Mouse (Mus musculus) ZHBTc4 (cell line): ENCODE measurements around the gene Paqr5.

Experiments
- DNase-seq: peaks from one replicate; pipeline ENCODE4 v3.0.0-alpha.2; 2011; ENCODE audit warnings: low read depth, low spot score

Paqr5 gene

DNA sequence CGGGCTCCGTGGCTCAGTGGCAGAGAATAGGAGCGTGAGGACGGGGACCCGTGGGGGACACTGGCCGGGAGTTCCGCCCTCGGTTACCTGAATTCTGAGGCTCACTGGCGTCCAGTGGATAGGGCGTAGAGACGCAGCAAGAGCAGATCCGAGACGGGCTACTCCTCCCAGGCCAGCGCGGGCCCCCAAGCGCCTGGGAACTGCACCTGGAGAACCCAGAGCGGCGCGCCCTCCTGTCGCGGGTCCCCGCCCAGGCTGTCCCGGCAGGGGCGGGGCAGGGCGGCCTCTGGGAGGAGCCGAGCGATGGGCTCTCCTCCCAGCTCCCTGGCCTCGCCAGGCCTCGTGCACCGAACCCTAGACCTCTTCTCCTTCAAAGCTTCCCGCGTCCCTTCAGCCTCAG is at the start of gene Paqr5:
Paqr5 (minus strand) TSS at position 257 of the 400 bp plus-strand sequence.
- DNase-seq: peak; percentile 82

DNA sequence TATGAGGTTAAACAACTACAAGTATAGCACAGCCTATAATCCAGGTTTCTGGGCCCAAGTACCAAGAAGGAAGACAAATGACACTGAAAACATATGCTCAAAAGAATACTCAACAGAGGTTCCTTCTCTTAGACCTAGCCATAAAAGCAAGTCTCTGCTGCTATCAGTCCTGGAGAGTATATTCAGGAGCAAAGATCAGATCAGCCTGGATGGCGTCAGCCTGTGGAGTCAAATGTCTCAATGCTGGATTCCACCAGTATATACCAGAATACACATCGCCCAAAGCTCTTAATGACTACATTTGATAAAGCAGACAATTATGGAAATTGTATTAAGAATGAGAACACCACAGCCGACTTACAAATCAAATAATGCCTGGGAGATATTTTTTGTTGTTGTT is 35.6 kb upstream of the Paqr5 start:
- no peak for DNase-seq

DNA sequence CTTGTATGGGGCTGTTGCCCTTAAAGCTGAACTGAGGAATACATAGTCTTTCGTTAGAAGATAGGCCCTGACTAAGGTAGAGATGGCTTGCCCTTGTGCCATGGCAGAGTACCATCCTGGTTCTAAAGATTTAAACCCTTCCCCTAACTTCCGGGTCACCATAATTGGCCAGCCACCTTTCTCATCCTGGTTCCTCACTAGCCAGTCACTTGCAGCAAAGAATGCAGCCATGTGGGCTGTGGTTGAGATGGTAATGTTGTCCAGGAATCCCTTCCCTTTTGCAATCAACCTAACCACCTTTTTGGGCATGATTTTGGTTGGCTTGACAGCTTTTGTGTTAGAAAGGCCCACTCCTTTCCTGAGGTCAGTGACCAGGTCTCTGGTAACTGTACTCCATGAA is 33.8 kb upstream of the Paqr5 start:
- DNase-seq: no peak

- DNase-seq: no peak
Observed at GRCm38 (mm10) chr9:62059941-62060340, 33.3 kb upstream of the Paqr5 start.

DNA sequence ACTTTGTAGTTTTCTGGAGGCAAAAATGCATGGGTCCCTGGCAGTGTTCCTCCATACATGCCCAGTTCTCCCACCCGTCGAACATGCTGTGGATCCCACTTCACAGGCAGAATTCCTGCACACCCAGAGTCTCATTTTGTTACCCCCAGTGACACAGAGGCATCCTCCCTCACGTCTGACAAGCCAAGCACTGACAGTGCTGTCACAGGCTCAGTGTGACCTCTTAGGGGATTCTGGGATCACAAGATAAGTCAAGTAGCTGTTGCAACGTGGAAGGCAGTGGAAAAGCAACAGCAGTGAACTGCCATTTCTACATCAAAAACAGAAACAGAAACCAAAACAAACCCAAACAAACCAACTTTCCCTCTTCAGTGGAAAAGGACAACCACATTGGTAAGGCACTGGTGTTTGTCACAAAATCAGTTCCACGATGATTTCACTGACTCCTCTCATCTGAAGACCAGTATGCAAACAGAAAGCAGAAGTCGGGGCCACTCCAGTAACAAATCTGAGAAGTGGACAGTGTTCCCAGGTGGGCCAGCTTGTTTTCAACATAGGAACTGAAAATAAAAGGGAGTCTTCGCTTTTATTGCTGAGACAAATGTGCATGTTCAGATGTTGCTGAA is 31.3 kb upstream of the Paqr5 start:
- DNase-seq: no peak

- no peak for DNase-seq
Observed at GRCm38 (mm10) chr9:62056206-62056605, 29.6 kb upstream of the Paqr5 start.

DNA sequence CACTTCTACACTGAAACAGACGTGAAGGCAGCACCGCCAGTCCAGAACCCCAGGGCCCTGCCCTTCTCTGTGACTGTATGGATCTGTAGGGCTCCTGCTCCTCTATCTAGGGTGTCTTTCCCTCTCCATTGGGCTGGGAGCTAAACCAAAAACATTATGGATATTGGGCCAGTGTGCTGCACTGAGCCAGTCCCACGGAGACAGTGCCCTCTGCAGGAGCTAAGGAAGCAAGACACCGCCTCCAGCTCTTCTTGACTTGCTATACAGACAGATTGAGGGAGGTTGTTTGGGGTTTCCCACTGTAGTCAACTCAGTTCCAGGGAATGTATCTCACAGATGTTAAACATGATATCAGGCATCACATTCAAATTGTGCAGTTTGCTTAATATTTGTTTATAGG is 24.1 kb upstream of the Paqr5 start:
- DNase-seq: peak; percentile 79

DNA sequence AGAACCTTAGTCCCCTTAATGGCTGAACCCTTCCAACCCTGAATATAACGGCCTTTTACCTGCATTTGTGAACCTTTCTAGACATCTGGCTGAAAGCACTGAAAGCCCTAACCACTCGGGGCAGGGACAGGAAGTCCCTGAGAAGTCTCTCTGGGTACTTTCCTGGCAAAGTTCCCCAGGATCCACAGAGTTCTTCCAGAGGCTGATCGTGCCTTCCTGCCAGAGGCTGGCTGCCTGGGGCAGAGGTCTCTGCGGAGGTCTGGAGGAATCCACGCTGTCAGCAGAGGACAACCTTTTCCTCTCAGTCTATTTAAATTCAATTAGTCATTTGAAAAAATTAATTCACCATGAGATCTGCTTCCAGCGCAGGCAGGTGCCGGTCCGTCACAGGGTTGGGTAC is 22.5 kb upstream of the Paqr5 start:
- DNase-seq: no peak

DNA sequence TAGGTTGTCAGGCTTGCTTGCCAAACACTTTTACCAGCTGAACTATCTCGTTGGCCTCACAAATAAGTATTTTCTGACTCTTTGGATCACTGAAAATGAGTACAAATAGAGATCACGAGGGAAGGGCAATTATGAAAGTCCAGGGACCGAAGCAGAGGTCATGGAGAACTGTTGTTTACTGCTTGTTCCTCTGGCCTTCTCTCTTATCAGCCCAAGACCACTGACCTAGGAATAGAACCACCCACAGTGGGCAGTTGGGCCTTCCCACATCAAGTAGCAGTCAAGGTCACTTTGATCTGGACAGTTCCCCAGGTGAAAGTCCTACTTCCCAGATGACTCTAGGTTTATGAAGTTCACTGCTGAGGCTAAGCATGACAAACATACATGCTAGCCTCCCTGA is 15.5 kb upstream of the Paqr5 start:
- DNase-seq: no peak

DNA sequence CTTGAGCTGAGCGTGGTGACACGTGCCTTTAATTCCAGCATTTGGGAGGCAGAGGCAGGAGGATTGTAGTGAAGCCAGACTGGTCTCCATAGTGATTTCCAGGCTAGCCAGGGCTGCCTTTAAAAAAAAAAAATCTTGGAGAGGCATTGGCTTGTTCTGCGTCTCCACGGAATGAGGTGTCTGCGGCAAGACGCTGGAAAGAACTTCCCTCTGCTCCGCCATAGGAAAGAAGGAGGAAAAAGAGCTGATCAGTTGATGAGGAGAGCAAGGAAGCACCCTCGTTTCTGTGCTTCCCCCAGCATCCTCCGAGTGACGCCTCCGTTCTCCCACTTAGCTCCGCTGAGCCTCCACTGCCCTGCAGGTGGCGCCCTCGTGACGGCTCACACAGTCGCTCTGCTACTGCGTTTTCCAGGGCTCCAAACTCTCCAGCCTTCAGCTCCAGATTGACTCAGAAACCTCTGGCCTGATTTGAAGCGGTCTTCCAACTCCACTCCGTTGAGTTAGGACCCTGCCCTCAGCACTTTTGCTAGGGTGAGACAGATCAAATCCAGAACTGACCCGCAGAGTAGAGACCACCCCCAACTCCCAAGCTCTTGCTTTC is 13.5 kb upstream of the Paqr5 start:
- peak; percentile 91 for DNase-seq

DNA sequence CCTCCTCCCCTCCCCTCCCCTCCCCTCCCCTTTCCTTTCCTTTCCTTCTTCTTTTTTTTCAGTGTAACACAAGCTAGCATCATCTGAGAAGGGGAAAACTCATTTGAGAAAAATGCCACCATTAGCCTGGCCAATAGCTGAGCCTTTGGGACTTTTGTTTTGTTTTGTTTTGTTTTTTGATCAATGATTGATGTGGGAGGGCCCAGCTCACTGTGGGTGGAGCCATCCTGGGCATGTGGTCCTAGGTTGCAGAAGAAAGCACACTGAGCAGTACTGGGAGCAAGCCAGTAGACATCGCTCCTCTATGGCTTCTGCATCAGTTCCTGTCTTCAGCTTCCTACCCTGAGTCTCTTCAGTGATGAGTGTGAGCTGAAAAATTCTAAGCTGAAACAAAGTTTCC is 9.2 kb upstream of the Paqr5 start:
- DNase-seq: peak; percentile 58

GRCm38 (mm10) chr9:62032206-62032605 is 5.5 kb upstream of the Paqr5 start:
- DNase-seq: peak; percentile 72

DNA sequence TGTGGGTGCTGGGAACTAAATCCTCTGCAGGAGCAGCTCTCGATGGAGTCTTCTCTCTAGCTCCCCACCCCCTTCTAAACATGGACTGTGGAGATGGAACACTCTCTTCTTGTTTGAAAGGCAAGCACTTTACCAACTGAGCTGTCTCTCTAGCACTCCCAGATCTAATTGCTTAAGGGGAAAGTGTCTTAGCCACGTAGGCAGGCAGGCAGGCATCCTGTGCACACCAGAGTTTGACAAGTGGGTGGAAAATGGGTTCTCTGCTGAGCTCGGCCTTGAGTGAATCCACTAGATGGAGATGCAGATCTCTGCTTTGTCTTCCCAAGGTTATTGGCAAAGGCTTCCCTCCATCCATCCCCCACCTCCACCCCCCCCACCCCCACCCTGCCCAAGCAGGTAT is 1.4 kb upstream of the Paqr5 start:
- DNase-seq: no peak

GRCm38 (mm10) chr9:62025056-62025455 is 1.6 kb downstream of the Paqr5 start:
- no peak for DNase-seq

GRCm38 (mm10) chr9:62023879-62024278 is 2.8 kb downstream of the Paqr5 start:
- no peak for DNase-seq

DNA sequence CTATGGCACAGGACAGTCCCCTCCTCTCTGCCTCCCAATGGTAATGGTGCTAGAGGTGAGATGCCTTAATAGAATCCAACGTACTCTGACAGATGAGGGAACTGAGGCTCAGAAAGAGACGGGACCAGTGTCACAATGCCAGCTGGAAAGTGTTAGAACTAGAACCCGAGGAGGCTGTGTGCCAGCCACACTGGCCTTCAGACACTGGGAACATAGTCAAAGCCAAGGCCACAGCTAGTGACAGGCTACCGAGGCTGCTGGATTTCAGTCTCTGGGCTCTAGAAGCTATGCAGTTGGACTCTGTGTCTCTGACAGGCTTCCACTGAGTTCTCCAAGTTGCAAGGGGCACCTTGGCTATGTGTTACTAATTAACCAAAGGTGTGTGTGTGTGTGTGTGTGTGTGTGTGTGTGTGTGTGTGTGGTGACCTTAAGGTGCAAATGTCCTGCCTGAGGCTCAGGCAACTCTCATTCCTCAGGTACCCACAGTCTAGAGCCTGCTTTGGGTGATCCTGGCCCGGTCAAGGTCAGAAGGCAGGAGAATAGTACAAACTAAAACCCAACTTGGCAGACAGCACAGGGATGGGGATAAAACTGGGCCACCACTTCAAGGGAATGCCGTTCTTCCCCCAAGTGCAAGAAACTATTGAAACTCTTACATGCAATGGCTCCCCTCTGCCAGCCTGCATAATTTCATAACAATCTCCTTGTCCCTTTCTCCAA is 3.5 kb downstream of the Paqr5 start:
- DNase-seq: no peak

DNA sequence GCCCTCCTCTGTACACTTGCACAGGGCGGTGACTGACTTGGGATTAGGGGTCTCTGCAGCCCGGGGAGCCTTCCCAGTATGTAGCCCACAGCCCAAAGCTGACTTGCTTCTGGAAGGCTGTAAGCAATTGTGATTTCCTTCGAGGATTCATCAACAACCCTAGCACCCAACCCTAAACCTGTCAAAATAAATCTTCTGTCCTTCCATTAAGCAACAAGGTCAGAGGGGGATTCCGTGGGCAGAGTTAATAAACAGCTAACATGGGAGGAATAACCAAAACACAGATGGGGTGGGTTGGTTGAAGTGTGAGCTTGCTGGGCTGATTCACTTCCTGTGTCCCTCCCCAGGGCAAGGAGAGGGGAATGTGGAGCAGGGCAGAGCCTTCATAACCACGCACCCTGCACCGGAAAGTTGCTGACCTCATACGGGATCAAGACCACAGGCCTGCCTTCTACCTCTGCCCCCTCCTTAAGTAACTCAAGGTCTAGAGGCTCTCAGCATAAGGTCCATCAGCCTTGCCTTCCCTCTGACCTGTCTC is 5.0 kb downstream of the Paqr5 start:
- DNase-seq: no peak

DNA sequence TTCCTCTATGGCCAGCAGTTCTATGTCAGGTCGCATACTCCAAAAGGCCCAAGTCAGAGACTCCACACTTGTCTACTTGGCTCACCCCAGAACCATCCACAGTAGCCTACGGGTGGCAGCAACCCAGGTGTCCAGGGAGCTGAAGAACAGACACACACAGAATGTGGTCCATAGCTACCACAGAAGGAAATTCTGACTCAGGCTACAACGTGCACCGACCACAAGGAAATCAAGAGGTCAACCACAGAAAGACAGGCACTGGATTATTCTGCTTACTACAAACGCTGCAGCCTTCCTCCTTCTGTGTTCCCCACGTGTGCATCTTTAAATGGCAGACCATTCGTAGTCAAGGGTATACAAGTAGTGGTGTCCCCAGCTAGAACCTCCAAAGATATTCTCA is 6.4 kb downstream of the Paqr5 start:
- DNase-seq: no peak

GRCm38 (mm10) chr9:62018229-62019093 is 8.2 kb downstream of the Paqr5 start:
- DNase-seq: no peak

DNA sequence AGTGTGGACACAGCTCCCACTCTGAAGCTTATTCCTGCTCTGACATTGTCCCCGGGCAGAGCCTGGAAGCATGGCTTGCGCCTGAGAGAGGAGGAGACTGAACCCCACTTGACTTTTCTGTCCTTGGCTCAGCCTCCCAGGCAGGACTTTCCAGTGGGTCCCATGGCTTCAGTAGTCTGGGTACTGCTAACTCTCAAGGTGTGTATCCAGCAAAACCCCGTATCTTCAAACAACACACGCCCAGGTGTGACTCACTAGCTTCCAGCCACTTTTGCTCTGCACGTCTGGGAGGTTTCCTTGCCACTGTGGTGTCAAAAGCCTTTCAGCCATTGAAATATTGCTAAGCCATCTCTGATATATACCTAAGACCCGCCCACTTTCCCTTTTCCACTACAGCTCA is 9.3 kb downstream of the Paqr5 start:
- no peak for DNase-seq

DNA sequence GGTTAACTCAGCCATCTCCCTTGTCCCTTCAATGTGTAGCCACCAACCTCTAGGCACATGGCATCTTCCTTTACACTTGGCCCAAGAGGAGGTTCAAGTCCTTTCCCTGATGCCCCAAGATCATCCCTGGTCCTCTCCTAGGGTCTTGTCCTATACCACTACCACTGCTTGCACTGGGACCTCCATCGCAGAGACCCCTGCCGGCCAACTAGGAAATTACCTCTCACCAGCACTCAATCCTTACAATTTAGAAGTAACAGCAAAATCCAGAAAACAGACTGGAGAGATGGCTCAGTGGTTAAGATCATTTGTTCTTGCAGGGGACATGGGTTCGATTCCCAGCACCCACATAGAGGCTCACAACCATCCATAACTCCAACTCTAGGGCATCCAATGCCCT is 11.2 kb downstream of the Paqr5 start:
- peak; percentile 25 for DNase-seq
